Mouse (Mus musculus) cerebellum, postnatal 25 days (tissue): ENCODE data around the gene Tti1.

Experiments used
- DNase-seq, 2 experiments: peaks; one replicate each; pipeline ENCODE4 v3.0.0; 2021; ENCODE audit warnings: mixed read lengths in 2 of 2

Tti1 gene

GRCm38 (mm10) chr2:158037571-158037970, 9.3 kb upstream of the Tti1 start:
- DNase-seq, result no peak

GRCm38 (mm10) chr2:158036953-158037352, 8.7 kb upstream of the Tti1 start:
- DNase-seq, result no peak

GRCm38 (mm10) chr2:158036408-158036807, 8.2 kb upstream of the Tti1 start:
- no peak for DNase-seq

- DNase-seq, result no peak
Measured at GRCm38 (mm10) chr2:158035813-158036212, 7.6 kb upstream of the Tti1 start.

- DNase-seq, result no peak
Measured at GRCm38 (mm10) chr2:158030007-158030406, 1.8 kb upstream of the Tti1 start.

- DNase-seq, result no peak
Measured at GRCm38 (mm10) chr2:158027855-158028353, 329 bp downstream of the Tti1 start.

- no peak for DNase-seq
Measured at GRCm38 (mm10) chr2:158017330-158017729, 10.9 kb downstream of the Tti1 start.

GRCm38 (mm10) chr2:158012608-158013007, 15.6 kb downstream of the Tti1 start:
- no peak for DNase-seq

- DNase-seq, result no peak
Measured at GRCm38 (mm10) chr2:158009373-158009772, 18.9 kb downstream of the Tti1 start.

GRCm38 (mm10) chr2:158005641-158006040, 22.6 kb downstream of the Tti1 start:
- no peak for DNase-seq

- no peak for DNase-seq
Measured at GRCm38 (mm10) chr2:158004620-158005019, 23.6 kb downstream of the Tti1 start.

GRCm38 (mm10) chr2:157998817-157999216, 29.4 kb downstream of the Tti1 start:
- peak; percentile 73 to 90 for DNase-seq

- peak in 1 of 2 experiments; percentile 25 for DNase-seq
Measured at GRCm38 (mm10) chr2:157992501-157992900, 35.7 kb downstream of the Tti1 start.

GRCm38 (mm10) chr2:157991026-157991425, 37.2 kb downstream of the Tti1 start:
- DNase-seq, result no peak

GRCm38 (mm10) chr2:157989946-157990345, 38.3 kb downstream of the Tti1 start:
- DNase-seq, result peak in 1 of 2 experiments; percentile 23

- DNase-seq, result no peak
Measured at GRCm38 (mm10) chr2:157988416-157989190, 39.6 kb downstream of the Tti1 start.

GRCm38 (mm10) chr2:157986235-157986634, 42.0 kb downstream of the Tti1 start:
- DNase-seq, result no peak

GRCm38 (mm10) chr2:157985611-157986010, 42.6 kb downstream of the Tti1 start:
- peak; percentile 50 to 54 for DNase-seq

GRCm38 (mm10) chr2:157983276-157983675, 45.0 kb downstream of the Tti1 start:
- DNase-seq, result no peak

GRCm38 (mm10) chr2:157982727-157983126, 45.5 kb downstream of the Tti1 start:
- no peak for DNase-seq

GRCm38 (mm10) chr2:157979241-157979640, 49.0 kb downstream of the Tti1 start:
- no peak for DNase-seq

GRCm38 (mm10) chr2:157975595-157975994, 52.6 kb downstream of the Tti1 start:
- DNase-seq, result no peak

- DNase-seq, result no peak
Measured at GRCm38 (mm10) chr2:157974604-157975501, 53.4 kb downstream of the Tti1 start.

- DNase-seq, result no peak
Measured at GRCm38 (mm10) chr2:157970669-157971068, 57.6 kb downstream of the Tti1 start.
